ENCODE assay signal across 19 mouse cellular contexts in the genomic region with DNA sequence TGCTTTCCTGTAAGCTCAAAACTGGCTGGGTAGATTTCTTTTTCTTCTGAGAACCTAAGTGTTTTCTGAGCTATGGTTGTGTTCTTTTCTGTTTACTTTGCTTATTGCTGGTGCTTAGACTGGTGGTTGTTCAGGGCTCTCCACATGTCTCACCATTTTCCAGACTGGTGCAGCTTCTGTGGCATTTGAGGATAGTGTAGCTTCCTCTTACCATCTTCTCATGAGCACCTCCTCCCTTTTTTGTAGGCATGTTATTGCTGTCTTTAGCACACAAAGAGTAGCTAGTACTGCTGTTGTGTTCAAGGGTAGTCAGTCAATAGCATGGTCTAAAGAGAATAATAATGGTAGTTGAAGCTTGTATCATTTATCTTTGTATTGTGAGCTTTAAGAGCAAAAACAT.
"Had no signal": no experiment of that assay in that cellular context is flagged by ENCODE, and none has a peak within 500 bp of the region (broad histone marks: within the 10 kb centered on the region; RNA-seq: fewer than 3 reads in every experiment).

No protein-coding gene starts in this region.

- H3K4me3 ChIP-seq: liver, embryonic 15.5 days; midbrain, embryonic 10.5 days; midbrain, embryonic 13.5 days; myocyte; neural tube, embryonic 13.5 days; neural tube, embryonic 15.5 days had no signal

- H3K4me2 ChIP-seq: liver, embryonic 15.5 days; lung, embryonic 14.5 days; midbrain, embryonic 13.5 days; neural tube, embryonic 13.5 days; neural tube, embryonic 15.5 days had no signal

- H3K36me3 ChIP-seq: liver, embryonic 15.5 days; midbrain, embryonic 10.5 days; midbrain, embryonic 13.5 days; neural tube, embryonic 13.5 days; neural tube, embryonic 15.5 days had no signal

- H3K4me1 ChIP-seq: midbrain, embryonic 13.5 days; neural tube, embryonic 15.5 days had no signal

- H3K9me3 ChIP-seq: liver, embryonic 15.5 days; midbrain, embryonic 10.5 days; midbrain, embryonic 13.5 days; neural tube, embryonic 13.5 days; neural tube, embryonic 15.5 days had no signal

- H3K27me3 ChIP-seq: liver, embryonic 15.5 days; midbrain, embryonic 13.5 days; neural tube, embryonic 13.5 days; neural tube, embryonic 15.5 days had no signal

- DNase-seq: lung, adult 18-20 months; lung, embryonic 14.5 days; lung, postnatal 10 days; lung, postnatal 4 days; retina, postnatal 1 day; right cerebral cortex, adult 18-20 months; right cerebral cortex, postnatal 25 days; right cerebral cortex, postnatal 4 days; spleen, adult 18-20 months; thymus, adult 18-20 months; thymus, postnatal 14 days; thymus, postnatal 36 days had no signal

- H3K9ac ChIP-seq: liver, embryonic 15.5 days; lung, embryonic 14.5 days; midbrain, embryonic 13.5 days; neural tube, embryonic 13.5 days; neural tube, embryonic 15.5 days had no signal

- ATAC-seq: midbrain, embryonic 13.5 days; midbrain, embryonic 16.5 days had no signal

- H3K27ac ChIP-seq: liver, embryonic 15.5 days; midbrain, embryonic 10.5 days; midbrain, embryonic 13.5 days; neural tube, embryonic 13.5 days; neural tube, embryonic 15.5 days had no signal
